Mouse (Mus musculus) heart, postnatal 0 days (tissue): Measurements from ENCODE around the gene Iah1. TPM values are rescaled to one million over a fixed set of nuclear protein-coding genes. Genes with fewer than 3 reads are reported as not detected.
A peak's percentile ranks its signal among the peaks of the same experiment; 100 is the strongest.

ENCODE experiments used
- ATAC-seq: fragments of 200-750 bp; cut with Nextera tagmentation; 2 replicates; pipeline ENCODE4 v1.8.0; 2017; ENCODE audit warnings: low read depth, moderate number of reproducible peaks, moderate library complexity; ENCODE audit not compliant: insufficient read depth
- DNase-seq: peaks from one replicate; pipeline ENCODE4 v3.0.0-alpha.2; 2016; ENCODE audit warnings: low spot score
- H3K27ac ChIP-seq: fragments of 300-500 bp; sonication (generic); 2 replicates; pipeline ENCODE4 v1.5.1; 2014; ENCODE audit warnings: low read depth, mild to moderate bottlenecking
- H3K27me3 ChIP-seq: fragments of 300-500 bp; sonication (generic); 2 replicates; pipeline ENCODE4 v1.6.1; 2014; ENCODE audit warnings: low read length, mixed read lengths; ENCODE audit not compliant: control insufficient read depth, insufficient read depth
- H3K36me3 ChIP-seq: fragments of 300-500 bp; sonication (generic); replicated peaks from 2 replicates; pipeline ENCODE4 v1.6.1; 2014; ENCODE audit warnings: low read length, mixed read lengths; ENCODE audit not compliant: control insufficient read depth, insufficient read depth
- H3K4me1 ChIP-seq: fragments of 300-500 bp; sonication (generic); 2 replicates; pipeline ENCODE4 v1.6.1; 2014; ENCODE audit warnings: antibody characterized with exemption; ENCODE audit not compliant: control insufficient read depth, insufficient read depth
- H3K4me2 ChIP-seq: fragments of 300-500 bp; sonication (generic); 2 replicates; pipeline ENCODE4 v1.6.1; 2014; ENCODE audit warnings: low read depth, mild to moderate bottlenecking, low read length, moderate library complexity
- H3K4me3 ChIP-seq: fragments of 300-500 bp; sonication (generic); 2 replicates; pipeline ENCODE4 v1.5.1; 2014; ENCODE audit warnings: low read depth, low read length
- H3K9ac ChIP-seq: fragments of 300-500 bp; sonication (generic); replicated peaks from 2 replicates; pipeline ENCODE4 v1.6.1; 2014; ENCODE audit warnings: low read depth, low read length, mixed read lengths
- H3K9me3 ChIP-seq: fragments of 300-500 bp; sonication (generic); replicated peaks from 2 replicates; pipeline ENCODE4 v1.6.1; 2016; ENCODE audit warnings: low read length; ENCODE audit not compliant: control insufficient read depth
- CTCF ChIP-seq: IDR thresholded peaks from 2 replicates; pipeline ENCODE4 v1.5.1; 2016; ENCODE audit warnings: antibody characterized with exemption, control low read depth, low read depth
- EP300 ChIP-seq: IDR thresholded peaks from 2 replicates; pipeline ENCODE4 v1.6.1; 2016; ENCODE audit warnings: antibody characterized with exemption, low read depth
- WGBS: fragments of 180-500 bp; shearing (Covaris S2); extraction: QIAGEN DNeasy Blood & Tissue Kit; methylation state at CpG from one replicate; pipeline ENCODE4 v1.1.7; 2014; 5-methylcytosine and 5-hydroxymethylcytosine counted together
- polyA plus RNA-seq: library from polyadenylated mRNA; unstranded; fragments of >200 nt; fragmentation: Nextera tagmentation; extraction: Ambion mirVana; gene quantifications from 2 replicates; pipeline ENCODE4 v1.2.1, GENCODE M21; 2015
- total RNA-seq: library from RNA; depleted of rRNA; stranded (reverse); fragments of >200 nt; gene quantifications from 2 replicates; pipeline ENCODE4 v1.2.3, GENCODE M21; 2014; ENCODE audit warnings: low replicate concordance; rRNA removed

The Iah1 gene
- total and polyA plus RNA-seq, 2 experiments from 2014 or later, result 44.8 to 59.2 TPM

DNA sequence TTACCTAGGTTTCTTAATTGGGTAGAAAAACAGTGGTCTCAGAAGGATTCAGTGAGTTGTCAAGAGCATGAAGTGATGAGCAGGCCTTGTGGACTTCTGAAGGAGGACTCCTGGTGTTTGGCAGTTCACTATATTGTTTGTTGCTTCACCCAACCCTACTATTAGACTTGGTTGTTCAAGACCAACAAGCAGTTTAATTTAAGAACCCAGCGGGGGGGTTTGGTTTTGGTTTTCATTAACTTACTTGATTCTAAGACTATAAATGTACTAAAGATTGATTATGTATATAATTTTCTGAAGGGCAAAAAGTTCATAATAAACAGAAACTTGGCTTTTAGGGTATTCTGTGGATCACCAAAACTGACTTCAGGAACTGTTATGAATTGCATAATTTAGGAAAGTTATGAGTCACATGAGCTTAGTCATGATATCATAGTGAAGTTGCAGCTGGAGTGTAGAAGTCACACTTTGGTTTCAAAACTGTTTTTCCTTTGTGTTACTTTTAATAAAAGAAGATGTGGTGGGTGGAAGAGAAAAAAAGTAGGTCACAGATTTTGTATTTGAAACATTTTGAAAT, 53.9 kb downstream of the Iah1 start:
- 88% methylated on average over 1 of the region's 1 CpGs for WGBS
- TF ChIP-seq EP300, result no peak
- H3K36me3 ChIP-seq, result no peaks in the 10 kb centered on the region
- no peak overlapping the region for H3K9ac ChIP-seq
- no peaks in the 10 kb centered on the region for H3K27me3 ChIP-seq
- DNase-seq (no peak), ATAC-seq (no peak)
- H3K4me1 ChIP-seq, result peaks cover 7% of the 10 kb centered on the region
- no peak overlapping the region for H3K27ac ChIP-seq
- H3K9me3 ChIP-seq, result no peaks in the 10 kb centered on the region
- no peak overlapping the region for H3K4me3 ChIP-seq
- H3K4me2 ChIP-seq, result no peak overlapping the region

DNA sequence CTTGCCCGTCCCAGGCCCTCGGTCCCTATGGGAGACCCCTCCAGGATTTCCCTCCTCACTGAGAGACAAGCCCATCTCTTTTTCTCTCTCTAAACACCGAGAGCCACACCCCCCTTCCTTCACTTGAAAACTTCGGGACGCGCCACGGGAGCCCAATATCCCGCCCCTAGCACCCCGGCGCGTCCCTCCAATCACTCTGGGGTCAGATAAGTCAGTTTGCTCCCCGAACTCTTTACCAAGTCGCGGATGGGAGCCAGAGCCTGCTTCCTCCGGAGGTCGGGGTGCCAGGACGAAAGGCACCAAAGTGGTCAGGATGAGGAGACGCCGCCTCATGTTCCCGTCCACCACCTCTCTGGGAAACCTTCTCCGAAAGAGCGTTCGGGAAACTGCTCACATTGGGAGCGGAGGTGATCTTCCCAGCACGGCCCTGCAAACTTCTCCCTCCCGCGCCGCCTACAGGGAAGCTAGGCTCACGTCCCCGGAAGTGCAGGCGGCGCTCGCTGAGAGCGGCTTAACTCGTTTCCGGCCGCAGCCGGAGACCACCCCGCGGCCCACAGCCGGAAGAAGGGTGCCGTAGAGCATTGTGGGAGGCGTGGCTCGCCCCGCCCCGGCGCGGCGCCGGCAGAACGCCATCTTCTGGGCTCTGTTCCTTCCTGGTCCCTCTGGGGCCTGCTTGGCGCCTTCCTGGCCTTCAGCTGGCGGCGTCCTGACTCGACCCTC, 57.1 kb downstream of the Iah1 start, which contains the start of gene Adam17:
Gene Adam17 (minus strand): TSS at position 533 of the 720 bp plus-strand sequence.
- Histone ChIP-seq H3K36me3 (no peaks in the 10 kb centered on the region), H3K9me3 (no peaks in the 10 kb centered on the region), H3K27ac (peak within 1 kb of the TSS; percentile 94), H3K27me3 (no peaks in the 10 kb centered on the region), H3K9ac (peak within 1 kb of the TSS; percentile 73), H3K4me2 (peak within 1 kb of the TSS; percentile 65), H3K4me1 (peaks cover 7% of the 10 kb centered on the region), H3K4me3 (peak within 1 kb of the TSS; percentile 84)
- WGBS, result under 1% methylated on average over 48 of the region's 55 CpGs
- peak; percentile 96 for DNase-seq
- peak; percentile 97 for TF ChIP-seq EP300
- peak; percentile 70 for TF ChIP-seq CTCF
- peak; percentile 98 for ATAC-seq

Other genes starting within 250 kb of the Iah1 start
- 26.7 and 28.6 TPM in 2 replicates for gene Cpsf3, start 31.0 kb upstream of the Iah1 start, total RNA-seq
- 51.8 and 52.5 TPM in 2 replicates for gene Cpsf3, start 31.0 kb upstream of the Iah1 start, polyA plus RNA-seq
- 29.8 and 37.5 TPM in 2 replicates for gene Itgb1bp1, start 30.1 kb upstream of the Iah1 start, total RNA-seq
- gene Itgb1bp1, start 30.1 kb upstream of the Iah1 start, polyA plus RNA-seq, result 42.1 and 43.4 TPM in 2 replicates
- gene Adam17, start 57.2 kb downstream of the Iah1 start, total RNA-seq, result 19.0 and 24.9 TPM in 2 replicates
- gene Adam17, start 57.2 kb downstream of the Iah1 start, polyA plus RNA-seq, result 16.5 and 16.6 TPM in 2 replicates
- 158 and 165 TPM in 2 replicates for gene Ywhaq, start 101.2 kb downstream of the Iah1 start, total RNA-seq
- gene Ywhaq, start 101.2 kb downstream of the Iah1 start, polyA plus RNA-seq, result 224 and 234 TPM in 2 replicates